Mouse (Mus musculus) yolk sac, embryonic 10.5 days (tissue): Measurements from ENCODE around the gene Plk4.
"Not testable (repeated sequence)": the region's sequence is repeated elsewhere in the genome, so short reads cannot be mapped to it uniquely, and the experiment has no call there.

Experiments used
- DNase-seq: peaks from one replicate; pipeline ENCODE4 v3.0.0-alpha.2; 2017; ENCODE audit warnings: low spot score

Plk4 gene

GRCm38 (mm10) chr3:40799530-40800372, at the start of gene Plk4:
Plk4 (plus strand) TSS chr3:40800019.
- peak; percentile 94 for DNase-seq

GRCm38 (mm10) chr3:40760746-40761145, 39.1 kb upstream of the Plk4 start:
- no peak for DNase-seq

GRCm38 (mm10) chr3:40761312-40761711, 38.5 kb upstream of the Plk4 start:
- DNase-seq, result no peak

GRCm38 (mm10) chr3:40793783-40794182, 6.0 kb upstream of the Plk4 start:
- DNase-seq, result no peak

- DNase-seq, result no peak
These were observed 1.8 kb upstream of the Plk4 start for GRCm38 (mm10) chr3:40798054-40798453.

GRCm38 (mm10) chr3:40798500-40798899, 1.3 kb upstream of the Plk4 start:
- peak; percentile 27 for DNase-seq

GRCm38 (mm10) chr3:40800373-40800823, 579 bp downstream of the Plk4 start:
- DNase-seq, result peak; percentile 80

- DNase-seq, result no peak
These were observed 7.1 kb downstream of the Plk4 start for GRCm38 (mm10) chr3:40806871-40807270.

- no peak for DNase-seq
These were observed 8.9 kb downstream of the Plk4 start for GRCm38 (mm10) chr3:40808686-40809085.

- no peak for DNase-seq
These were observed 10.1 kb downstream of the Plk4 start for GRCm38 (mm10) chr3:40809894-40810293.

- no peak for DNase-seq
These were observed 13.5 kb downstream of the Plk4 start for GRCm38 (mm10) chr3:40813275-40813674.

GRCm38 (mm10) chr3:40845521-40845920, 45.7 kb downstream of the Plk4 start:
- DNase-seq, result not testable (repeated sequence)

GRCm38 (mm10) chr3:40846473-40846956, 46.7 kb downstream of the Plk4 start, which contains the start of gene Mfsd8:
Mfsd8 (minus strand) TSS chr3:40846886.
- DNase-seq, result peak; percentile 99

- DNase-seq, result not testable (repeated sequence)
These were observed 47.0 kb downstream of the Plk4 start, which contains the start of gene Abhd18 for GRCm38 (mm10) chr3:40846957-40847017. Abhd18 (plus strand) TSS chr3:40846970.

GRCm38 (mm10) chr3:40847018-40847417, 47.2 kb downstream of the Plk4 start:
- peak; percentile 72 for DNase-seq

- not testable (repeated sequence) for DNase-seq
These were observed 48.1 kb downstream of the Plk4 start for GRCm38 (mm10) chr3:40847936-40848335.

- DNase-seq, result not testable (repeated sequence)
These were observed 53.4 kb downstream of the Plk4 start for GRCm38 (mm10) chr3:40853123-40853738.
